Mouse (Mus musculus) MEL (cell line): ENCODE data around the gene Gpr84. TPM values are rescaled to one million over a fixed set of nuclear protein-coding genes. Genes with fewer than 3 reads are reported as not detected.

Source experiments
- DNase-seq: peaks from one replicate; pipeline ENCODE4 v3.0.0; 2011; ENCODE audit warnings: low read depth, low spot score
- H3K27ac ChIP-seq: 2 replicates; pipeline ENCODE4 v1.5.1; 2012; ENCODE audit warnings: low read depth, mild to moderate bottlenecking, control low read depth, low read length, moderate library complexity; ENCODE audit not compliant: control insufficient read depth
- H3K27me3 ChIP-seq, 2 experiments: fragments of 150-350 bp in 1 of 2; sonication (generic) in 1 of 2; 2 replicates each; pipeline ENCODE4 v1.6.1; 2012; ENCODE audit warnings: low read length in 2 of 2, mild to moderate bottlenecking in 2 of 2, improper control_type of control experiment in 1 of 2, moderate library complexity in 1 of 2; ENCODE audit not compliant: insufficient read depth in 2 of 2, control insufficient read depth in 1 of 2
- H3K36me3 ChIP-seq, 2 experiments: 2 replicates each; pipeline ENCODE4 v1.6.1; 2012 to 2014; ENCODE audit warnings: low read length in 2 of 2, improper control_type of control experiment in 1 of 2, inconsistent platforms in 1 of 2, mild to moderate bottlenecking in 1 of 2; ENCODE audit not compliant: insufficient read depth in 2 of 2, control insufficient read depth in 1 of 2
- H3K4me1 ChIP-seq, 2 experiments: fragments of 150-350 bp in 1 of 2; sonication (generic) in 1 of 2; 2 replicates each; pipeline ENCODE4 v1.6.1; 2012; ENCODE audit warnings: low read length in 2 of 2, improper control_type of control experiment in 1 of 2, mild to moderate bottlenecking in 1 of 2; ENCODE audit not compliant: insufficient read depth in 2 of 2, control insufficient read depth in 1 of 2
- H3K4me3 ChIP-seq, 2 experiments: fragments of 150-350 bp in 1 of 2; sonication (generic) in 1 of 2; 2 replicates each; pipeline ENCODE4 v1.5.1; 2012; ENCODE audit warnings: low read depth in 2 of 2, low read length in 2 of 2, mild to moderate bottlenecking in 2 of 2, moderate library complexity in 2 of 2, control low read depth in 1 of 2, improper control_type of control experiment in 1 of 2; ENCODE audit not compliant: control insufficient read depth in 1 of 2, insufficient read depth in 1 of 2
- H3K79me2 ChIP-seq: 2 replicates; pipeline ENCODE4 v1.6.1; 2012; ENCODE audit warnings: mild to moderate bottlenecking, low read length, moderate library complexity; ENCODE audit not compliant: control insufficient read depth, poor library complexity, insufficient read depth
- H3K9ac ChIP-seq: 2 replicates; pipeline ENCODE4 v1.6.1; 2012; ENCODE audit warnings: low read depth, mild to moderate bottlenecking, control low read depth, low read length, moderate library complexity; ENCODE audit not compliant: control insufficient read depth, poor library complexity, severe bottlenecking
- H3K9me3 ChIP-seq: fragments of 150-350 bp; sonication (generic); replicated peaks from 2 replicates; pipeline ENCODE4 v1.6.1; 2012; ENCODE audit warnings: mild to moderate bottlenecking, low read length, improper control_type of control experiment, moderate library complexity; ENCODE audit not compliant: insufficient read depth
- CHD1 ChIP-seq: IDR thresholded peaks from 2 replicates; pipeline ENCODE4 v1.6.1; 2012; ENCODE audit warnings: low read depth, mild to moderate bottlenecking, inconsistent platforms, low read length, improper control_type of control experiment
- CTCF ChIP-seq, 3 experiments: IDR thresholded peaks in 2 of 3; conservative IDR thresholded peaks in 1 of 3; 2 replicates each; pipeline ENCODE4 v1.5.1; 2011 to 2012; ENCODE audit warnings: low read length in 3 of 3, low read depth in 2 of 3, mild to moderate bottlenecking in 2 of 3, improper control_type of control experiment in 1 of 3, inconsistent platforms in 1 of 3, mixed read lengths in 1 of 3, moderate library complexity in 1 of 3; ENCODE audit not compliant: control insufficient read depth in 1 of 3, insufficient read depth in 1 of 3, poor library complexity in 1 of 3, severe bottlenecking in 1 of 3
- GABPA ChIP-seq: IDR thresholded peaks from 2 replicates; pipeline ENCODE4 v1.6.1; 2012; ENCODE audit warnings: low read depth, mild to moderate bottlenecking, inconsistent platforms, low read length, improper control_type of control experiment, moderate library complexity
- GATA1 ChIP-seq: IDR thresholded peaks from 2 replicates; pipeline ENCODE4 v1.6.1; 2011; ENCODE audit warnings: low read depth, low read length, improper control_type of control experiment
- HCFC1 ChIP-seq: IDR thresholded peaks from 2 replicates; pipeline ENCODE4 v1.6.1; 2012; ENCODE audit warnings: low read depth, mild to moderate bottlenecking, inconsistent platforms, low read length, improper control_type of control experiment, moderate library complexity
- MAFK ChIP-seq: IDR thresholded peaks from 2 replicates; pipeline ENCODE4 v1.6.1; 2011; ENCODE audit warnings: low read depth, mild to moderate bottlenecking, low read length, improper control_type of control experiment, borderline replicate concordance
- MEF2A ChIP-seq: IDR thresholded peaks from 2 replicates; pipeline ENCODE4 v1.6.1; 2014; ENCODE audit warnings: low read depth, mild to moderate bottlenecking, inconsistent platforms, low read length, improper control_type of control experiment; ENCODE audit not compliant: poor library complexity, insufficient replicate concordance, severe bottlenecking; ENCODE audit errors: extremely low read depth
- MYB ChIP-seq: IDR thresholded peaks from 2 replicates; pipeline ENCODE4 v1.6.1; 2011; ENCODE audit warnings: mild to moderate bottlenecking, low read depth, low read length, improper control_type of control experiment
- MYC ChIP-seq: IDR thresholded peaks from 2 replicates; pipeline ENCODE4 v1.6.1; 2011; ENCODE audit warnings: low read depth, mild to moderate bottlenecking, low read length, improper control_type of control experiment, moderate library complexity
- NRF1 ChIP-seq: IDR thresholded peaks from 2 replicates; pipeline ENCODE4 v1.6.1; 2014; ENCODE audit warnings: low read depth, mild to moderate bottlenecking, inconsistent platforms, low read length, improper control_type of control experiment, moderate library complexity; ENCODE audit not compliant: poor library complexity, insufficient read depth, severe bottlenecking
- POLR2AphosphoS2 ChIP-seq: IDR thresholded peaks from 2 replicates; pipeline ENCODE4 v1.6.1; 2011; ENCODE audit warnings: low read length, improper control_type of control experiment
- POLR2AphosphoS5 ChIP-seq: IDR thresholded peaks from 2 replicates; pipeline ENCODE4 v1.6.1; 2012; ENCODE audit warnings: low read depth, borderline replicate concordance, mild to moderate bottlenecking, inconsistent platforms, low read length, moderate library complexity, mixed read lengths
- RAD21 ChIP-seq: IDR thresholded peaks from 2 replicates; pipeline ENCODE4 v1.6.1; 2011; ENCODE audit warnings: mild to moderate bottlenecking, low read depth, low read length, improper control_type of control experiment
- SIN3A ChIP-seq: IDR thresholded peaks from 2 replicates; pipeline ENCODE4 v1.6.1; 2012; ENCODE audit warnings: low read length, improper control_type of control experiment, inconsistent platforms
- TAL1 ChIP-seq: IDR thresholded peaks from 2 replicates; pipeline ENCODE4 v1.6.1; 2012; ENCODE audit warnings: mild to moderate bottlenecking, inconsistent platforms, low read length, moderate library complexity, mixed read lengths
- USF1 ChIP-seq: IDR thresholded peaks from 2 replicates; pipeline ENCODE4 v1.6.1; 2014; ENCODE audit warnings: low read depth, mild to moderate bottlenecking, inconsistent platforms, low read length, improper control_type of control experiment, moderate library complexity
- ZMIZ1 ChIP-seq: IDR thresholded peaks from 2 replicates; pipeline ENCODE4 v1.6.1; 2012; ENCODE audit warnings: low read depth, mild to moderate bottlenecking, inconsistent platforms, low read length, improper control_type of control experiment, moderate library complexity
- polyA plus RNA-seq, 2 experiments: library from polyadenylated mRNA; stranded (reverse) in 1 of 2; unstranded in 1 of 2; fragments of >175 nt in 1 of 2; fragments of >200 nt in 1 of 2; gene quantifications; 2 replicates each; pipeline versions ENCODE4 v1.2.1 to v1.2.4; 2012; ENCODE audit warnings: low replicate concordance in 2 of 2, low read depth in 1 of 2; ENCODE audit not compliant: insufficient read length in 2 of 2, insufficient read depth in 1 of 2, missing spikeins in 1 of 2
- total RNA-seq: library from RNA; depleted of rRNA; stranded (reverse); fragments of 300-350 nt; gene quantifications from 2 replicates; pipeline ENCODE4 v1.2.3, GENCODE M21; 2012

The Gpr84 gene
- total and polyA plus RNA-seq, 3 experiments: 0.12 to 0.21 TPM; not detected in 1

DNA sequence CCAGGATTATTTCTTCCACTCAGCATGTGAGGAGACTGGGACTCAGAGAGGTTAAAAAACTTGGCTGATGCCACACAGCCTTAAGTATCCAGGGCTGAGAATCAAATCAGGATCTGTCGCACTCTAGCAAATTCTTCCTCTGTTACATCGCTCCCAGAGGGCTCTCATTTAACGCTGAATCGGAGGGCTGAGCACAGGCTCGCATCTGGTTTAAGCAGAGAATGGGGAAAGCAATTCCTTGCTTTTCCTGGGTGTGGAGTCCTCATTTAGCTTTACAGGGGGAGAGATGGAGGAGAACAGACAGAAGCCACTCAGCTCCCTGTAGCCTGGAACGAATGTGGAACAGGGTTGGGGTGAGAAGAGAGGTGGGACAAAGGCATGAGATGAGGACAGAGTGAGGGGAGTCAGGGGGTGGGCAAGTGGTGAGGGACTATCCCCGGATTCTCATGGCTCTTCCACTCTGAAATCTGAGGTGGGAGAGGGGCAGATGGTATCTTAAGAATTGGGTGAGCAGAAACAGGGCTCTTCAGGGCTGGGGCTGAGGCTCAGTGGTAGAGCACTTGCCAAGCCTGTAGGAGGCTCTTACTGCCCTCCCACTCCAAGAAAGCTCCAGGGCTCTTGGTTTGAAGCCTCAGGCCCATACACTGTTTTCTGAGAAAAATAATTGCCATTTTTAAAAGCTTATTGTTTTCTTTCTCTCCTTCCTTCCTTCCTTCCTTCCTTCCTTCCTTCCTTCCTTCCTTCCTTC, 25.2 kb upstream of the Gpr84 start:
- H3K27me3 ChIP-seq: no peaks in the 10 kb centered on the region
- no peaks in the 10 kb centered on the region for H3K9me3 ChIP-seq
- no peak overlapping the region for H3K4me3 ChIP-seq
- peaks cover 0 to 12% of the 10 kb centered on the region in 2 experiments; a peak in 2 of 4 replicates for H3K36me3 ChIP-seq
- no peak for DNase-seq
- H3K27ac ChIP-seq: no peak overlapping the region
- H3K4me1 ChIP-seq: peaks cover 0 to 18% of the 10 kb centered on the region in 2 experiments; a peak in 3 of 4 replicates
- no peak overlapping the region for H3K9ac ChIP-seq
- H3K79me2 ChIP-seq: peaks cover 15% of the 10 kb centered on the region
- TF ChIP-seq MAFK (no peak), GABPA (no peak), USF1 (no peak), MEF2A (no peak), POLR2AphosphoS5 (no peak), TAL1 (no peak), RAD21 (no peak), NRF1 (no peak), CTCF (IDR thresholded peaks at IDR 0.05 in 2 of 3, conservative IDR thresholded peaks at IDR 0.05 in 1 of 3; ENCODE audit: control insufficient read depth in 1 of 3, insufficient read depth in 1 of 3, low read depth in 2 of 3, low read length in 3 of 3, poor library complexity in 1 of 3, severe bottlenecking in 1 of 3) (no peak), CHD1 (no peak), SIN3A (no peak), HCFC1 (no peak)

DNA sequence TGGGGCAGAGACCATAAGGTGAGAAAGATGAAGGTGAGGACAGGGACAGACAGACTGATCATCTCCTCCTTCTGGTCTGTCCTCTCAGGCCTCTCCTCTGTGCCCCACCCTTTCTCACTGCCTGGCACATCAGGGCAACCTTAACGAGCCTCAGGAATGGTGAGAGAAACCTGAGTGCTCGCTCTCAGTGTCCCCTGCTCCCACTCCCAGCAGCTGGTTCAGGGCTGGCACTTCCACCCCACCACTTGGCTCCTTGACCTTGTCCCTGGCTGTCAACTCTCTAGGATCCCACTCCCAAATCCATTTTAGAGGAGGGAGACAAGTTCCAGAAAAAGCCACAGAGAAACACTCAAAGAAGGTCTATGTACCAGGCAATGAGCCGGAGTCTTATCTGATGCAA, 24.6 kb upstream of the Gpr84 start:
- DNase-seq: no peak
- no peak overlapping the region for H3K27ac ChIP-seq
- H3K9me3 ChIP-seq: no peaks in the 10 kb centered on the region
- no peak for TF ChIP-seq MYB
- no peak for TF ChIP-seq GATA1
- TF ChIP-seq RAD21: no peak
- no peak for TF ChIP-seq ZMIZ1
- TF ChIP-seq USF1: no peak
- TF ChIP-seq MYC: no peak
- TF ChIP-seq POLR2AphosphoS2: no peak
- TF ChIP-seq MEF2A: no peak
- H3K36me3 ChIP-seq: peaks cover 0 to 12% of the 10 kb centered on the region in 2 experiments; a peak in 2 of 4 replicates
- peaks cover 0 to 18% of the 10 kb centered on the region in 2 experiments; a peak in 3 of 4 replicates for H3K4me1 ChIP-seq
- H3K9ac ChIP-seq: no peak overlapping the region
- no peaks in the 10 kb centered on the region for H3K27me3 ChIP-seq
- H3K4me3 ChIP-seq: no peak overlapping the region
- H3K79me2 ChIP-seq: peaks cover 15% of the 10 kb centered on the region
